Mouse (Mus musculus) liver, adult (tissue): Measurements from ENCODE around the gene Rprd2.
A peak's percentile ranks its signal among the peaks of the same experiment; 100 is the strongest.

Experiments used
- GATA4 ChIP-seq: IDR thresholded peaks from 2 replicates; pipeline ENCODE4 v1.6.1; 2014; ENCODE audit warnings: mild to moderate bottlenecking, low read length; ENCODE audit not compliant: insufficient replicate concordance

The Rprd2 gene

DNA sequence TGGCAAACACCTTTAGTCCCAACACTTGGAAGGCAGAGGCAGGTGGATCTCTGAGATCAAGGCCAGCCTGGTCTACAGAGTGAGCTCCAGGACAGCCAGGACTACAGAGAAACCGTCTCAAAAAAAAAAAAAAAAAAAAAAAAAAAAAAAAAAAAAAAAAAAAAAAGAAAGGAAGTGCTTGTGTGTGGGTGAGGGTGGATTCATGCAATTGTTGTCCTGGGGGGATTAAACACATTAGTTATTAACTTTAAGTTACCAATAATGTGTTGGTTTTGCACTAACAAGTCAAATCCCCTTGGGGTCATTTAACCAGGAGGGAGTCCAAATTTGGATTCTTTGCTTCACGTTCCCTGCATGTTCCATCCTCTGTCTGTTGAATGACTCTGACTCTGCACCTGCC lies 7.6 kb upstream of the Rprd2 start:
- no peak for TF ChIP-seq GATA4

DNA sequence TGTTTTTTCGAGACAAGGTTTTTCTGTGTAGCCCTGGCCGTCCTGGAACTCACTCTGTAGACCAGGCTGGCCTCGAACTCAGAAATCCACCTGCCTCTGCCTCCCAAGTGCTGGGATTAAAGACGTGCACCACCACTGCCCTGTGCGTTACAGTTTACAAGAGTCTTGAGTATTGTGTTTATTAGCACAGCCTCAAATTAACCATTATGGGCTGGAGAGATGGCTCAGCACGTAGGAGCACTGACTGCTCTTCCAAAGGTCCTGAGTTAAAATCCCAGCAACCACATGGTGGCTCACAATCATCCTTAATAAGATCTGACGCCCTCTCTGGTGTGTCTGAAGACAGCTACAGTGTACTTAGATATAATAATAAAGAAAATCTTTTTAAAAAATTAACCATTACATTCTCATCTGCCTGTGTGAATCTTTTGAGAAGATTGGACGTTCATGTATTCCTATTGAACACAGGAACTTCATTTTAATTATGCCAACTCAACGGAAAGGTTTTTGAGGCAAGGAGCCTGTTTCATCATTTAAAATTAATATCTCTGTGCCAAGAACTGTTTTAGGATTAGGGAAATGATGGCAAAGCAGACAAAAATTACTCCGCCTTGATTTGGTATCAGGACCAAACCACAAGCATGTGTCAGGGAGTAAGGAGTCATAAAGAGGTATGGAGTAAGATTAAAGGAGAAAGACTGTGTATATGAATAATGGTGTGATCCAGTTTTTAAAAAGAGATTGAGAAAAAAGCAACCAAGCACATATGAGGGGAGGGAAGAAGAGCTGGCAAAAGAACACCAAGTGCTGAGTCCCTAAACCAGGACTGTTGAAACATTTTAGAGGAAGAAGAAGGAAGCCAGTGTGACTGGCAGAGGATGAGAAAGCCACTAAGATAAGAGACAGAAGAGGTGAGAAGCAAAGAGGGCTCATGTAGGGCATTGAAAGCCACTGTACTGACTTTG lies 1.7 kb upstream of the Rprd2 start:
- no peak for TF ChIP-seq GATA4

DNA sequence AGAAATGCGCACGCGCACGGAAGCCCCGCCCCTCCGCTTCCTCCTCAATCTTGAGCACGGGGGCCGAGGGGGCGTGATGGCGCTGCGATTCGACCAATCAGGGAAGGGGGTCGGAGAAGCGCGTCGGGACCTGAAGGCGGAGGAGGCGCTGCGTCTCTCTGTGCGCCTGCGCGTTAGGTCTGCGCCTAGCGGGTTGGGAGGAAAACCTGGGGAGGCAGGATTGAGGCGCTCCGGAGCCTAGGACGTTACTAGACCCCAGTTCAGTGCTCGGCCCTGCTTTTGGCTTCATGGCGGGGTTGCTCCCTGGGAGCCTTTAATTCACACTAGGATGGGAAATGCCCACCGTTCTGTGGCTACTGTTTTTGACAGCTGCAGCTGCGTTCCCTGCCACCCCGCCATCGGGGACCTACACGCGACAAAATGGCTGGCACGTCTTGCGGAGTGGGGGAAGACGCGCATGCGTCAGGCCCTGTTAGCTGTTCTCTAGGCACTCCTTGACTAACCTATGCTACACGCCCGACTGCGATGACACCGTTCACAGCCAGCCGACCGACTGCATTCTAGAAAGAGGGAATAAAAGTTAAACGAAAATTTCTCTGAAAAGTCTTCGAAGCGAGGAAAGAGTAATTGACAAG lies 805 bp upstream of the Rprd2 start:
- peak; percentile 64; the same call in 1 of the 2 replicates for TF ChIP-seq GATA4

DNA sequence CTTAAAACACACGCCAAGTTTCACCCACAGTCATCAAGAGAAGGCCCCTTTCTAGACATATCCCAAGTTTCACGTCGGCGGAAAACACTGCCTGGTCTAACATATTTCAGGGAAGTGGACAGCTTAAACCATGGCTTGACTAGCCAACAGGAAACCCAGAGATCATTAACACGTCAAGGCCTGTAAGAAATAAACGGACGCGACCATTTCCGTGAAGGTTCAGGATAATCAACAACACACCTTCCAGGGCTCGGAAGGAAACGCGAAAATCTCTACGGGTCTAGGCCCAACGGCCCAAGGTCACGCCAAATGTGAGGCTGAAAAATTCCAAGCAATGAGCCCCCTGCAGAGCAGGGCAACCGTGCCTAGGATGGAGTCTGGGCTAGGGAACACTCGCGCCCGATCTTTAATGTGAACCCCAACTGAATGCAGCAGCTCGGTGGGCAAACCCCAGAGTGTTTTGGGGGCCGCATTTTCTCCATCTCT lies 594 bp downstream of the Rprd2 start:
- TF ChIP-seq GATA4, result no peak

DNA sequence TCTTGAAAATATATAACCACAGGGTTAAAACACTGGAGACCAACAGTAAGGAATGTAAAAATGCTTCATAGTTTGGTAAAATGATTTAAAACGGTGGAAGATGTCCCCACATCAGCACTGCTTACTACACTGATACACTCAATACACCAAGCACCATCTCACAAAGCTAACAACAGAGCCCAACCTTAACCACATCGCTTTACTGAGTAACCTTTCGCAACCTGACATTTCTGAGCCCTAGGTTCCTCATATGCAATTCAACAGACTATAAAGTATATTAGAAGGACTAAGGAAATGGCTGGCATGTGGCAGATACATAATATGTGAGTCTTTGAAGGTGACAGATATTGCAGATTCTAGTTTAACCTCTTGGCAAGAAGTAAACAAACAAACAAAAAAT lies 2.0 kb downstream of the Rprd2 start:
- no peak for TF ChIP-seq GATA4

DNA sequence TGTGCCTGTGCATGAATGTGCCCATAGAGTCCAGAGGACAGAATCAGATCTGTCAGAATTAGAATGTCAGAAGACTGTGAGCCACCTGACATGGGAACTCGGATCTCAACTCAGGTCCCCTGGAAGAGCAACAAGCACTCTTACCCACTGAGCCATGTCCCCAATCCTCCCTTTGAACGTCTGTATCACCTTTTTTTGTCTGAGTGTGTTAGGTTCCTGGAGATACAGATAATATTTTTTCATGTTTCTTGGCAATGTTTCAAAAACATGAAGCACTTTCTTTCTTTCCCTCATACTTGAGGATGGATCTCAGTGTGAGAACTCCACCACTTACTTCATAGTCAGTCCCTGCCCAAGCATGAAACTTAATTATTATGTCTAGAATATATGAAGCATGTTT lies 10.3 kb downstream of the Rprd2 start:
- no peak for TF ChIP-seq GATA4

DNA sequence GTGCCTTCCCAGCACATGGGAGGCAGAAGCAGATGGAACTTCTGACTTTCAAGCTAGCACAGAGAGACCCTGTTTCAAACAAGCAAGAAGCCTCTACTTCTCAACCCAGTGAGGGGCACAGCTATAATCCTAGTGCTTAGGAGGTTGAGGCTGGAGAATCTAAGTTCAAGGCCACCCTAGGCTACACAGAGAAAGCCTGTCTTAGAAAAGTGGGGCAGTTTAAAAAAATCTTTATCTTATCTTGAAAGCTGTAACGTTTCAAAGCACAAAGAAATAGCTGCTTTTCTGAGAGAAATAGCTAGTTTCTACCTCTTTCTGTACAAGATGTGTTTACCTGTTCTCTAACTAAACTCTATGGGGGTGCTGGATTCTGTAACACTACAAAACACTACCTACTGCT lies 12.0 kb downstream of the Rprd2 start:
- TF ChIP-seq GATA4, result no peak

DNA sequence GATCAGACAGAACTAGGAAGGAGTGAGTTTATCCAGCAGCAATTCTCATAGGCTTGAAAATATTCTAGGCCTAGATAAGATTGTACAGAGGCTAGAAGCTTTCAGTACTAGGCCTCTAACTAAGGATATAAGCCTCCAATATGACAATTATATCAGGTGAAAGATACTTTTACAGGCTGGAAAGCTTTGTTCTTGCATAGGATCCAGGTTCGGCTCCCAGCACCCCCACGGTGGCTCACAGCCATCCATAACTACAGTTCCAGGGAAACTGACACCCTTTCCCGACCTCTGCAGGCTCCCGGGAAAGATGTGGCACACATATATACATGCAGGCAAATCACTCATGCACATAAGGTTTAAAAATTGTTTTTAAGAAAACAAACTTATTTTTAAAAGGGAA lies 14.8 kb downstream of the Rprd2 start:
- no peak for TF ChIP-seq GATA4

DNA sequence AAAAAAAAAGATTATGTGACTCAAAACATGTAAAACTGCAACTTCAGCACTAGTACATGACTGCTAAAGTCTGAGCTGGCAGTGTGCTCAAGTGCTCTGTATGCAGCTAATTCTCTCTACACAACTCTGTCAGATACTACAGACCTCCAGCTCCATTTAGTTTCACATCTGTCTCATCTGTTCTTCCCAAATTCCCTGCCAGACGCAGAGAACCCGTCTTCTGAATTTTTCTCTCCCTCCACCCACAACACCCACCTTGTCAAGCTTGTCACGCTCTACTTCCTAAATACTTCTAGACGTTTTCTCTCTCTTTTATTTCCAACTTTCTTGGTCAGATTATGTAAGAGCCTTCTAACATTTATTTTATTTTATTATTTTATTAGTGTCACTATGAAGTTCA lies 19.9 kb downstream of the Rprd2 start:
- no peak for TF ChIP-seq GATA4

DNA sequence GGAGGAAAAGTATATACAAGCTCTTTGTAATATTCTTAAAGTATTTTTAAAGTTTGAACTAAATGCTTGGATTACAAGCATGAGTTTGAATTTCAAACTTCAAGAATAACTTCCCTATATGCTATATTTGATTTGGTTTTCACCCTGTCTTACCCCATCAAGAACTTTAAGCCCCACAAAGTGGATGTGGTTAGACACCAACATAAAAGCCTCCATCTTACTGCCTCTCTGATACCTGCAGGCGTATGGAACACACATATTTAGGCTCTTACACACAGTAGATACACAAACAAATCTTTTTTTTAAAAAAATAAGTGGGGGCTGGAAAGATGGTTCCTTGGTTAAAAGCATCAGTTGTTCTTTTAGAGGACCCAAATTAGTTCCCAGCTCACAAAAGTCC lies 24.4 kb downstream of the Rprd2 start:
- TF ChIP-seq GATA4, result no peak

DNA sequence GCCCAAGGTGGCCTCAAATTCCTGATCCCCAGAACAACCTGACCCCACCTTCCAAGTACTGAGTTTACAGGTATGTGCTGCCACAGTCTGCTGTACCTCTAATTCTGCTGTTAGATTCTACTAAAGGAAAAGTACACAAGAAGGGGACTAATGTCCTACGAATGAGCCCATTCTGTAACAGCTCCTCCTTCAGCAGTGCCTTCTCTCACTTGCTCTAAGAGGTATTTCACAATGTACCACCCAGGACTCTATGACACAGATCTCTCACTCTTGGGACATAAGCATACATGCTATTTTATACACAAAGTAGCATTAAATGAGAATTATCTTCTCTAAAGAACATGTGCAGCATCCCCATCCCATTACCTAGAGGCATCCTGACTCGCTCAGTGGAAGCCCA lies 25.0 kb downstream of the Rprd2 start:
- TF ChIP-seq GATA4, result no peak

DNA sequence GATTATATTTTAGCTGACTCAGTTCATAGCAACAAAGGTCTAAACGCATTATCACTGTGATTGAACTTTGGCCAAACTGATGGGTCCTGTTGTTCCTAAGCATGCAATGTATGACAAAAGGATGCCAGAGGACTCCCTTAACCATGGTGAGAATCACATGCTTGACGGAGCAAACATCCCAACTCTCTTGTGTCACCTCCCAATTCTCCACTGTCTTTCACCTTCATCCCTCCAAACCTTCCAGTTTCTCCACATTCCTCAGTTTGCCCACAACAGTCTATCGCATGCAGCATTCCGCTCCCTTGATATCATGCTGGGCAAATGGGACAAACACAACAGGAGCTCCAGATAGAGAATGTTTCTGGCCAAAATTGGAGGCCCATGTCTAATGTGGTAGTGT lies 33.2 kb downstream of the Rprd2 start:
- TF ChIP-seq GATA4, result no peak

DNA sequence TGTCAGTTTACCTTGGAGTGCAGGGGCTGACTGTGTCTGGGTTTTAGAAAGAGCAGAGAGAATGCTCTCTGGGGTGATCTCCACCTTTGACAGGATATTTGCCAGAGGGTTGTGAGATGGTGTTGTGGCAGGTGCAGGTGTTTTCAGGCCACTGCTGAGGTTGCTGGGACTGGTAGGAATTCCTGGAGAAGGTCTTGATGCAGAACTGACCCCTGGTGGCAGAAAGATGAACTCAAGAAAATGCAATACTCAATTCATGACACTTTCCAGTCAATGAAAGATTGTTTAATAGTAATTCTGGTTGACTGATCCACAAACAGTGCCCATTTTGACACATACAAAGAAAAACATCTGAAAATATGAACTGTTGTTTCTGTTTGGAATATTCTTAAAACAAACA lies 46.7 kb downstream of the Rprd2 start:
- TF ChIP-seq GATA4, result no peak

DNA sequence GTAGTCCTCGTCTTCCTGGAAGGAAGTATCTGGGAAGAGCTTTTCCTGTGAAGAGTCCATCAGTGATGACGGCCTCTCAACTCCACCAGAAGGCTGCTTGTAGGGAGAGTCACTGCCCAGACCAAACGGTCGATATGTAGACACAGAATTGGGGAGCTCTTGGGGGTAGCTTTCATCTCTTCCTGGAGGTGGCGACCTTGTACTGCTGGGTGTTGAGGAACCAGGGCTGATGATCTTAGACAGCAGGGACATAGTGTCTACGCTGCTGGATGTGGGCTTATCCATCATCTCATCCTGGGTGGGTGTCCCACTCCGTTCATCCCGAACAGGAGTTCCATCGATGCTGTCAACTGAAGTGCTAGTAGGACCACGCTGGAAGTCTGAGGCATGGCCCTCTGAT lies 53.1 kb downstream of the Rprd2 start:
- TF ChIP-seq GATA4, result no peak

DNA sequence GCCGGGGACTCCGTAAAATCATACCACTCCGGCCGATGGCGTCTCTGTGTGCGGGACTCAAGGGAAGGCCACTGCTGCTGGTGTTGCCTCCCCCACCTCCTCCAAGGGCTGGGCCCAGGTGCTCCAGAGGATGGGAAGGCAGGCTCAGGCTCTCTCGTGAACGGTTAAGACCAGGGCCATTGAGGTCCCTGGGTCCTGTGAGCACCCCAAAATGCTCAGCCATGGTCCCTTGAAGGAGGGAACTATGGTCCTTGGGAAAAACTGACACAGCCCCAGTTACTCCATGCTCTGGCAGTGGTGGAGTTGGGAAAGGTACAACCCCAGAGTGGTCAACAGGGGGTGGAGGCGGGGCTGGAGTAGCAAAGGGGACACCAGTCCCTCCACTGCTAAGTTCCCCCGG lies 54.9 kb downstream of the Rprd2 start:
- TF ChIP-seq GATA4, result no peak

DNA sequence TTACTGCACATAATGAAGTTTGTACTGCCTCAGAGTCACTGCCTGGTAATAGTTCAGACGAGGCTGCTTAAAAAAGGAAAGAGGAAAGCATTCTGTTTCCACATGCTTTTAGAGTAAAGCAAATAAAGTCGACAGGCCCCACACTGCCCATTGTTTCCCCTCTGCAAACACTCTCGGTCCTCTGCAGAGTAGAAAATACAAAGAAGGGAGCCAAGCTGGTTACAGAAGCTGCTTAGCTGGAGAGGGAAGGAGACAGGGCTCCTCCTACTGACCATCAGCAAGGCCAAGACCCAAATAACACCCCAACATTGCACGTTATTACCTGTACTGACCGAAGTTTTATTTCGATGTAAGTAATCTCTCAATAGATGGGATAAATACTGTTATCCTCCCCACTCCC lies 55.7 kb downstream of the Rprd2 start:
- no peak for TF ChIP-seq GATA4
